Mouse (Mus musculus): ENCODE measurements at regions not wholly inside any gene's neighbourhood (a gene's known extent, or its start where the extent isn't known, plus 50 kb on each side); places are given as distances from the start of the nearest gene placed in this dataset.

DNA sequence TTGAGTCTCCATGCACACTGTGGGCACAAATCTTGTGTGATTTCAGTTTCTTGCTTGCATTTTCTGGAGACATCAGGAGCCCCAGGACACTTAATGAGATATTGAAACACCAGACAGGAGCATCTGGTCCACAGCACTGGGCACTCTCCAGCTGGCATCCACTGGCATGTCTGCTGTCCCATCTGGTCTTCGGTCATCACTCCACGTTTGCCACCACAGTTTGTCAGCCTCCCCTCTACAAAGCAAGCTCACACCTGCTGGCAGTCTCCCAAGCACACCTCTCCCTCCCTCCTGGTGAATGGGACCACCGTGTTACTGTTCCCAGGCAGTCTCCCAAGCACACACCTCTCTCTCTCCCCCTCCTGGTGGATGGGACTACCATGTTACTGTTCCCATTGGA, 228.8 kb downstream of the Barhl2 start:
- in situ Hi-C loops (cut with MboI; ENCODE audit: low pct_unique_long_range_greater_than_20kb in 1 of 2, low sequenced_read_pairs in 2 of 2, unreplicated experiment in 1 of 2), result no loop called here

DNA sequence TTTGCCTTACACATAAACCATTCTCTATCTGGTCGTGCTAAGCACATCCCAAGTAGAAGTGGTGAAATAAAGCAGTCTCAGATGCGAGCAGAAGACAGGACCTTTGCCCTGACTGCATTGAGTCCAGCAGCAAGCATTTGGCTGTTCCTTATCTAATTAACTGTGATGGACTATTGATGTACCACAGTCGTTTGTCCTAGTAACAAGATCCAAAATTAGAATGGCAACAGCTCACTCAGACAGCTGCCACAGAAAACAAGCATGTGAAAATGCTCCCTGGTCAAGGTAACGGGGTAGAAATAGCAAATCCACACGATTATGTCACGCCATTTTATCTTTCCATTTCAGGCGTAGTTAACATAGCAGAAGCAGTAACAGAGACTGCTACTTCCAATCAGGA, 233.8 kb downstream of the Barhl2 start:
- in situ Hi-C loops (cut with MboI; ENCODE audit: low pct_unique_long_range_greater_than_20kb in 1 of 2, low sequenced_read_pairs in 2 of 2, unreplicated experiment in 1 of 2), result no loop called here

DNA sequence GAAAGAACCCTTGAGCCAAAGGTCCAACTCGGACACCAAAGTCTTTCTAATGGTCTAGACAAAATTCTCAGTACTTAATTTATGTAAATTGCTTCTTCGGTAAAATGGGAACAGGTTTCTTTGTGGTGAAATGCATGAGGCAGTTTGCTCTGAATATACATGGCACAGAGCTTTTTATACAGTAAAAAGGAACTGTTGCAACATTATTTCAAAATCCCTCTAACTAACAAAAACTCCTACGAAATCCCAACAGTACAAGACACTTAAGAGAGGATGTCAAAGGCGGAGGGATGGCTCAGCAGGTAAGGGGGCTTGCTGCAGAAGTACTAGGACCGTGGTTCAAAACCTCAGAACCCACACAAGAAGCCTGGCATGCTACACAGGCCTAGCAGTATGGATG, 248.4 kb downstream of the Barhl2 start:
- in situ Hi-C loops (cut with MboI; ENCODE audit: low pct_unique_long_range_greater_than_20kb in 1 of 2, low sequenced_read_pairs in 2 of 2, unreplicated experiment in 1 of 2), result no loop called here

DNA sequence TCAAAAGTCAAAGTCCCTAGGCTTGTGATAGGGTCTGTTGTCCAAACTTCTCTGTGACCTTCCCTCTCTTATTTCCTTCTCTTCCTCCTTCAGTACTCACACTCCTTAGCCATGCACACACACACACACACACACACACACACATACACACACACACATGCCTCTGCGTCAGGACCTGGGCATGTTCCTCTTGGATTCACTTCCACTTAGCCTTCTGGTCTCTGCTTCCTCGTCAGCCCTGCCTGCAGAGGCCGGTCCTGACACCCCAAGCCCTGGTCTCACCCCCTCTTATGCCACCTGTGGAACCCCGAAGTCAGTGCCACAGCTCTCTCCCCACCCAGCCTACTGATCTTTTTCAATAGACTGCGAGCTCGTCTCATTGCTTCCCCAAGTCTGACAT, 250.3 kb downstream of the Barhl2 start:
- in situ Hi-C loops (cut with MboI; ENCODE audit: low pct_unique_long_range_greater_than_20kb in 1 of 2, low sequenced_read_pairs in 2 of 2, unreplicated experiment in 1 of 2), result no loop called here

DNA sequence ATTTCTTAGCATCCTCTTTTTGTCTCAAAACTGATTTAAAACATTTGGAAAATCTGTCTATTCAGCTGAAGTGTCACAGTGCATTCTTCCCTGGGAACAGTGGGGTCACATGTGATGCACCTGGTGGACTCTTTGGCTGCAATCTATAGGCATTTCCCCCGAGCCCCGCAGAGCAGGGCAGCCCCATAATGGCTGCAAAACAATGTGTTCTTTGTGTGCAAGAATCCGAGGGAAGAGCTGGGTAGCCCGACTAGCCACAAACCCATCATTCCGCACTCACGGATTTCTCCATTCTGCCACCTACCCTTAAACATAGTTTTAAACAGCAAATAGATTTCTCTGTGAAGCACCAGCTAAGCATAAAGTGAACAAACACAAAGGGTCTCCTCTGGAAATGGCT, 252.2 kb downstream of the Barhl2 start:
- in situ Hi-C loops (cut with MboI; ENCODE audit: low pct_unique_long_range_greater_than_20kb in 1 of 2, low sequenced_read_pairs in 2 of 2, unreplicated experiment in 1 of 2), result no loop called here

DNA sequence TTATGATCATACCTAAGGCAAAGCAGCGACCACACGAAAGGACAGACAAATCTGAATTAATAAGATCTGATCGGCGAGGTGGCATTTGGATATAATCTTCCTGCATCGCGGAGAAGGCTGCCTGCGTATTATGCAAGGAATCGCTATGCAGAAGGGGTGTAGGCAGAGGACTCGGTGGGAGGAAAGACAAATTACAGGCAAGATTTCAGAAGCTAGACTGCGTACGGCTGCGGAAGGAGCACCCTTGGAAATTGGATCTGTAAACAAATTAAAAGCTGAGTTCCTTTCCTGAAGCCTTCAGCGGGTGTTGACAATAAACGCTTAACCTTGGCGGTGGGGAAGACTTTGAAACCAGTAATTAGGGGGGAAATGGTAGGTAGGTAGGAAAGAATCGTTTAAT, 257.3 kb downstream of the Barhl2 start:
- in situ Hi-C loops (cut with MboI; ENCODE audit: low pct_unique_long_range_greater_than_20kb in 1 of 2, low sequenced_read_pairs in 2 of 2, unreplicated experiment in 1 of 2), result no loop called here

DNA sequence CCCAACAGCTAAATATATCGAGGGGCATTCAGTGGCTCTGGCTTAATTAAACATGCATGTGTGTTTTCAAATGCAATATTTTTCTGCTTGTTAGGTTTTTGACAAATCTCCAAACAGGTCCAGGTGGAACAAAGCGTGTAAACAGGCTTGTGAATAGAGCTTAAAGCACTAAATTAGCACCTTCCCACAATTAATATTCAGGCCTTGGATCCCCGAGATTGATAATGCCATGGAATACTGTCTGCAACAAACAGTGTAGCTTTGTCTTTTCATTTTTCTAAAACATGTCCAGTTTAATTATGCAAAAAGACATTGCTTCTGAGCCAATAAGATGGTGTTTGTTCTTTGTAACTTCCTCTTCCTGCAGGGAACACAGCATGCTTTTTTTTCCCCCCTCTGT, 258.9 kb downstream of the Barhl2 start:
- in situ Hi-C loops (cut with MboI; ENCODE audit: low pct_unique_long_range_greater_than_20kb in 1 of 2, low sequenced_read_pairs in 2 of 2, unreplicated experiment in 1 of 2), result no loop called here

DNA sequence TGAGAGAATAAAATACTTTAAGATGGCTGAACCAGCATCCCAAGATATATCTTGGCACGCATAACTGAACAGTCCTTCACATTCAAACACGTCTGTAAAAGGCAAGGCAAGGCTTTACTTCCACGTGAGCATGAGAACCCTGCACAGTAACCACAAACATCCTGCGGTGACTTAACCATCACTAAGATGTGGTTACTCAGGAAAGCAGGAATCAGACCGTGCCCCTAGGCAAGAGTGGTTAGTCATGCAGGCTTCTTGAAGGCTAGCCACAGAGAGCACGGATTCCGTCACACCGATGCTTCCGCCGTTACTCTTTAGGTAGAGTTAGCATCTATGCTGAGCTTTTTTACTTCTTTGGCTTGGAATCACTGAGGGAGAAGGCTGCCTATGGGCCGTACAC, 266.8 kb downstream of the Barhl2 start:
- in situ Hi-C loops (cut with MboI; ENCODE audit: low pct_unique_long_range_greater_than_20kb in 1 of 2, low sequenced_read_pairs in 2 of 2, unreplicated experiment in 1 of 2), result no loop called here

DNA sequence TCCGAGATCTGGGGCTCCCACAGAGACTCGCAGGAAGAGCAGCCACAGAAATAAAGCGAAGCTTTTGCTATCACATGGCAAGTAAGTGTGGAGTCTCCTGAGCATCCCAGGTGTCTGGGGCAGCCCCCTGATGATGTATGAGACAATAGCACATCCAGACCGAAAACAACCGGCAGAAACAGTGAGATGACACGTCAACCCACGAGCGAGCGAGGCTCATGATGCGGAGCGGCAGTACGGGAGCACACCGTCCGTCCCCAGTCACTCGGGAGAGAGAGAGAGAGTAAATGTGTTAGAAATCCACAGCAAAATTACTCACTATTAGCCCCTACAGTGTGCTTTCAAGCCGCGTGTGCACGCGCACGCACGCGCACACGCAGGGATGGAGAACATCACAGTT, 276.2 kb downstream of the Barhl2 start:
- in situ Hi-C loops (cut with MboI; ENCODE audit: low pct_unique_long_range_greater_than_20kb in 1 of 2, low sequenced_read_pairs in 2 of 2, unreplicated experiment in 1 of 2), result no loop called here

DNA sequence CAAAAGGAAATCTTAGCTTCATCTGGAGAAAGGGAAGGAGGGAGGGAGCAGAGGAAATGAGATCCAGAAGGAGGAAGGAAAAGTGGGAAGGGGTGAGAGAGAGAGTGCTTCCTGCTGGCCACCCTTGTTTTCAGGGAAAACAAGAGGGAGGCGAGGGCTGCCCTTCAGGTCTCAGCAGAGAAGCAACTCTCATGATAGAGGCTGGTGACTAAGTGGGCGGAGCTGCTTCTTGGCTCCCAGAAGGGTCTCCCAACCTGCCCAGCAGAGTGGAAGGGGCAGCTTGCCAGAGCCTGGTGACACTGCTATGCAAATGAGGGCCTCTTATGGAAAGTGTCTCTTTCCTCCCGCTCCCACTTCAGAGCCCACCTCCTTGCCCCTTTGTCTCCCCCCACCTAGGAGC, 285.8 kb downstream of the Barhl2 start:
- in situ Hi-C loops (cut with MboI; ENCODE audit: low pct_unique_long_range_greater_than_20kb in 1 of 2, low sequenced_read_pairs in 2 of 2, unreplicated experiment in 1 of 2), result no loop called here

DNA sequence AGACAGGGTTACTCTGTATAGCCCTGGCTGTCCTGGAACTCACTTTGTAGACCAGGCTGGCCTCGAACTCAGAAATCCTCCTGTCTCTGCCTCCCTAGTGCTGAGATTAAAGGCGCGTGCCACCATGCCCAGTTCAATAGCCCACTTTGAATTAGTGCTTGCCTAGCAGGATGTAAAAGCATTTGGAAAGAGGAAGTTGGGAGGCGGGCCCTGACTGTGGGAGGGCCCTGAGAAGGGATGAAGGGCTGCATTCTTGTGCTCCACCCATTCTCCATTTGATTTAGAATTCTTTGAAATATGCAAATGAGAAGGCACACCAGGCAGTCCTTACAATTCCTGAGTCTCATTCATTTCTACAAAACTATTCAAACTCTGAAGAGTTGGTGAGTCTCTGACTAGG, 287.6 kb downstream of the Barhl2 start:
- in situ Hi-C loops (cut with MboI; ENCODE audit: low pct_unique_long_range_greater_than_20kb in 1 of 2, low sequenced_read_pairs in 2 of 2, unreplicated experiment in 1 of 2), result no loop called here

DNA sequence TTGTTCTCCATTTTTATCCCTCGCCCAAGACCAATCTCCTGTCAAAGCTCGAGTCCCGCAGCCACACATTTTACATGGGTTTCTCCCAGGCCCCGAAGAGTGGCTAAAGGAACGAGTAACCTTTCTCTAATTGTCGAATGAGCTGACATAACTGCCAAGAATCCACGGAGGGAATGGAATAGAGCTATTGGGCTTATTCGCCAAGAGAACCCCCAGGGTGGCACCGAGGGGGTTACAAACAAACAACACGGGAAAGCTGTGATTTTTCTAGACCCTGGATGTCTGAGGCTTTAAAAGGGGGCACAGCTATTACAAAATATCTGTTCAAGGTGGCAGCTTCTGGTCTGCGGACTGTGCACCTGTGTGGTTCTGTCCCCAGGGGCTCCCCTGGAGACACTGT, 290.4 kb downstream of the Barhl2 start:
- in situ Hi-C loops (cut with MboI; ENCODE audit: low pct_unique_long_range_greater_than_20kb in 1 of 2, low sequenced_read_pairs in 2 of 2, unreplicated experiment in 1 of 2), result no loop called here

DNA sequence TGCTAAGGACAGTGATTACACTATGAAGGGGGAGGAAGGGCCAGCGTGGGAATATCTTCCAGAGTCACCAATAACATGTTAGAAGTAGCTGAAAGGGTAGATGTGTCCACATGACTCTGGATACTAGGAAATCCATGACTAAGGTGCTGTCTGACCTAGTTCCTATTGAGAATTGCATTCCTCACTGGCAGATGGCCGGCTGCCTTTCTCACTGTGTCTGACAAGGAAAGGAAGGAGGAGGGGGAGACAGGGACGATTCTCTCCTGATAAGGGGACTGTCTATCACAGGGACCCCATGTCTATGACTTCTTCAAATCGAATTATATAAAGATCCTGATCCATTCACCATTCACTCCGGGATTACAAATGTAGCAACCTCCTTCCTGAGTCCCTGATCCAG, 289.9 kb downstream of the Zfp326 start:
- in situ Hi-C loops (cut with MboI; ENCODE audit: low pct_unique_long_range_greater_than_20kb in 1 of 2, low sequenced_read_pairs in 2 of 2, unreplicated experiment in 1 of 2), result no loop called here

DNA sequence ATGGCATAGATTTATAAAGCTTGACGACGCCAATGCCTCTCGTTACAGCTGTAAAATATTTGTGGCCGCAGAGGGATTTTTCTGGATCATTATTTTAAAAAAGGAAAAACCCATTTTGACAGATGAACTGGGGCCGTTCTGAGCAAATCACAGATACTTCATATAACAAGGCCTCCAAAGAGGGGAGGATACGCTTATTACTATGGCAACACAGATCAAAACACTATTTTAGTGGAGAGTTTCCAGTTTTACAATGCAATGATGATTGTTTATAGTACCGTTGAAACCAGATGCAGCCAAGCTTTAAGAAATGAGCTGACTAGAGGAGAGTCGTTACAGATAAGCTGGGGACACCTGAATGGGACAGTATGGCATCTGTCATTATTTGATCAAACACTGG, 287.8 kb downstream of the Zfp326 start:
- in situ Hi-C loops (cut with MboI; ENCODE audit: low pct_unique_long_range_greater_than_20kb in 1 of 2, low sequenced_read_pairs in 2 of 2, unreplicated experiment in 1 of 2), result no loop called here

DNA sequence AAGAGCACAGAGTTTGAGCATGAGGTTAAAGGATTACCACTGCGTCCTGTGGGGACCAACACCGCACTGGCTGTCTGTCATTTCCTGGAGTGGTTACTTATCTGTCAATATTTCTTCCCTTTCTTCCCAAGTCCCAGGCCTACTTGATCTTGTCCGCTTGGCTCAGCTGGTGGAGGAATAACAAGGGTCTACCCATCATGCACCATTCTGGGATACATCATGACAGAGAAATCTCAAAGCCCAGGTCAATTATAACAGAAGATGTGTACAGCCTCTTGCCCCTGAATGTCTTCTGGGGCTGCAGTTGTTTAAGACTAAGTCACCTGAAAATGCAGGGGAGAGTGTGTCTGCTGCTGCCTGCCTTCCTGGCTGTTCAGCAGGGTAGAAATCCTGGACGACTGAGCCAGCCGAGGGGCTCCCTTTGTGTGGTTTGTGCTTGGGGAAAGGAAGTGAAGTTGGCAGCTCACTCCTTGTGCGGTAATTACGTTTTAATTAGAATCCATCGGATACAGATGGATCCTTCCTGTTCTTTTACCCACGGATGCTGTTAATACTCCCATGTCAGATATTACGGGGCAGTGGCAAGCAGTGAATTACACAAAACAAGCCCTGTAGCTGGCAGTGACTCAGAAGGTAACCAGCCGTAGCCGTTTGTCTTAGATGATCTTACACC, 286.8 kb downstream of the Zfp326 start:
- in situ Hi-C loops (cut with MboI; ENCODE audit: low pct_unique_long_range_greater_than_20kb in 1 of 2, low sequenced_read_pairs in 2 of 2, unreplicated experiment in 1 of 2), result no loop called here

DNA sequence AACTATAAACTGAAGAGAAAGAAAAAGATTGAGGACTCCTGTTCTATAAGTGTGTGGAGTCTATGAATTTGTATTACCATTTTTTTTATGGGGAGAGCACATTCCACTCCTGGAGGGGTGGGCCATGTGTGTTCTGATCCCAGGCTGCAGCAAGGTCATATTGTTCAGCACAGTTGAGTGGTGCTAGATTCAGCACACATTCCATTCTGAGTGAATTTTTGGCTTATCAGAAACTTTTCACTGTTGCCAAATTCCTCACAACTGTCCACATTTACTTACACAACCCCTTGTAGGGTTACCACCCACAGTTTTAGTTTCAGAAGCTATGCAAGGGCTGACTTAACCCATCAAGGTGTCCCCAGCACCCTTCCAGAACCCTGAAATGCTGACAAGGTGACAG, 262.7 kb downstream of the Zfp326 start:
- in situ Hi-C loops (cut with MboI; ENCODE audit: low pct_unique_long_range_greater_than_20kb in 1 of 2, low sequenced_read_pairs in 2 of 2, unreplicated experiment in 1 of 2), result no loop called here

DNA sequence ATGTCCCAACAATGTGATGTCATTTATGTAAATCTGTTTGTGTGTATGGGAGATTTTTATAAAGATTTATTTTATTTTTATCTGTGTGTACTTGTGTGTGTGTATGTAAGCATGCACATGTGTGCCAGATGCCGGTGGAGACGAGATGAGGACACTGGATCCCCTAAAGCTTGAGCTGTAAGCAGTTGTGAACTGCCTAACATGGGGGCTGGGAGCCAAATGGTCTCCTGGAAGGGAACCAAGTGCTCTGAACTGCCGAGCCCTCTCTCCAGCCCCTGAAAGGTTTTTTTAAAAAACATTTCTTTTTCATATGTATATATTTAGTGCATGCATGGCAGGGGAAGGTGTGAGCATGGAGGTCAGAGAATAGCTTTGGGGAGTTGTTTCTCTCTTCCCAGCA, 246.6 kb downstream of the Zfp326 start:
- in situ Hi-C loops (cut with MboI; ENCODE audit: low pct_unique_long_range_greater_than_20kb in 1 of 2, low sequenced_read_pairs in 2 of 2, unreplicated experiment in 1 of 2), result no loop called here

DNA sequence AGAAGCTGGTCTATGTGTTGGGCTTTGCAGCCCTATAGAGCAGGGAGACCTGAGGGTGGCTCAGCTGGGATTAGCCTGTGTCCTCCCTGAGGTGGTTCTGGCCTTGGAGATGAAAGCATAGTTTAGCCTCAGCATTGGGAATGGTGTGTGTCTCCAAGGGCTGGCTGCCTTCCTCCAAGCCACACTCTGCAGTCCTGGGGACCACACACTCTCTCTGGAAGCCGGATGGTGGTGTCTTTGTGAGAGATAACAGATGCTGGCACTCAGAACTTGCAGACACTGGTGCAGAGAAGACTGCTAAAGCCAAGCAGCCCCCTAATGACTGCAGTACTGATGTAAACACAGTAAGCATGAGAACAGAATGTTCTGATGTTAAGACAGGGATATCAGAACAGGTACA, 243.2 kb downstream of the Zfp326 start:
- in situ Hi-C loops (cut with MboI; ENCODE audit: low pct_unique_long_range_greater_than_20kb in 1 of 2, low sequenced_read_pairs in 2 of 2, unreplicated experiment in 1 of 2), result no loop called here

DNA sequence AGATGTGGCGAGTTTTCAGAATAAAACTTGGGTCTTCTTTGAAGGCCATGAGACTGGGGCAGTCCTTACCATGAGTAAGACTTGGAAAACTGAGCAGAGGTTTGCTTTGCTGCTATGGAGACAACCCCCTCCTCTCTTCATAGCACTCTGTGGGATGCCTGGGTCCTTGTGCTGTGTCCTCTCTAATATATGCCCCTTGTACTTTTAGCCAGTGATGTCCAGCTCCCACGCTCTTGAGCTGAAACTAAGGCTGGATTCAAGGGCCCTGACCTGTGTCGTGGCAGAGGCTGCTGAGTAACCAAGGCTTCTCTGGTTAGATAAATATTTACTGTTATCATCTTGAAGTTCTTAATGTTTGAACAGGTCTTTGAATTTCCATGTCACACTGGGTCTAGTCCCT, 236.8 kb downstream of the Zfp326 start:
- in situ Hi-C loops (cut with MboI; ENCODE audit: low pct_unique_long_range_greater_than_20kb in 1 of 2, low sequenced_read_pairs in 2 of 2, unreplicated experiment in 1 of 2), result no loop called here

DNA sequence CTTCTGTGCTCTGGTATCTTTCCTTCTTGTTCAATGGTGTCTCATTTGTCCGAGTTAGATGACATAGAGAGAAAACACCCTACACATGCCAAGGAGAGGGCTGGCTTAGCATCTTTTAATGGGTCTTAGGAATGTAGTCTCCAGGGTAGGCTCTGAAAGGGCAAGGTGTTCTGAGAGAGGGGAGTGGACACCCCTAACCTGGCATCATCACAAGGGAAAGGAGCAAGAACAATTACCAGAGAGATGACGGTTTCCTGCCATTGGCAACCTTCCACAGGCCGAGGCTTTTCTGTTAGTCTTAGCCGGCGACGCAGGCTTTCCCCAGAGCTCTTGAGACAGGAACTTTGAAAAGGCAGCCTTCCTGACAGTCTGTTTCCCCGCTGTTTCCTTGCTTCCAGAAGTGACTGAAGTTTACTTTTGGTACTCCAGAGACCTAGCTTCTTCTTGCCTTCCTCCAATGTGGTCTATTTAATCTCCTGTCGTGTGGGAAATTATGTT, 232.2 kb downstream of the Zfp326 start:
- in situ Hi-C loops (cut with MboI; ENCODE audit: low pct_unique_long_range_greater_than_20kb in 1 of 2, low sequenced_read_pairs in 2 of 2, unreplicated experiment in 1 of 2), result no loop called here

DNA sequence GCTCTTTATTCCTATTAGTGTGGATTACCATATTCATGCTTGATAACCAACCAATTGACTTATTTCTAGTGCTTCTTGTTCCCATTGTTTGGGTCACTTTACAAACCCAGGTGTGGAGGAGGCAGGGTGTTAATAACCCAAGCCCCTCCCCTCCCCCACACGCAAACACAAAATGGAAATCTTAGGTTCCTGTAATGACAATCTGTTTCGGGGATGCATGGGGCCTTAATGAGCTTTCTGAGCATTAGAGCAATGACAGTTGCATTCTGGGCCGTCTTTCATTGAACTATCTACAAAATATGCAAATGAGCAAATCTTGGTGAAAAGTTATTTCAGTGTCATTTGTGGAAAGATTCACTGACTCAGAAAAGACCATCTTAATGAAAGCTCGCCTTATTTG, 225.9 kb downstream of the Zfp326 start:
- in situ Hi-C loops (cut with MboI; ENCODE audit: low pct_unique_long_range_greater_than_20kb in 1 of 2, low sequenced_read_pairs in 2 of 2, unreplicated experiment in 1 of 2), result no loop called here
